Mouse (Mus musculus) liver, embryonic 14.5 days (tissue): ENCODE measurements around the gene Accs.

ENCODE experiments used
- CTCF ChIP-seq: IDR thresholded peaks from 2 replicates; pipeline ENCODE4 v1.5.1; 2016; ENCODE audit warnings: antibody characterized with exemption, low read depth, control low read depth
- EP300 ChIP-seq: IDR thresholded peaks from 2 replicates; pipeline ENCODE4 v1.6.1; 2016; ENCODE audit warnings: antibody characterized with exemption, low read depth

- TF ChIP-seq EP300 = no peak
- no peak for TF ChIP-seq CTCF
Measured at GRCm38 (mm10) chr2:93886013-93886794, 36.5 kb upstream of the Accs start.
